Mouse (Mus musculus) ES-Bruce4 (cell line): ENCODE measurements around the gene Tnfrsf17. TPM values are rescaled to one million over a fixed set of nuclear protein-coding genes. Genes with fewer than 3 reads are reported as not detected.

Source experiments
- H3K27ac ChIP-seq: 2 replicates; pipeline ENCODE4 v1.5.1; 2012; ENCODE audit warnings: low read length, inconsistent platforms; ENCODE audit not compliant: insufficient read depth
- H3K27me3 ChIP-seq: 2 replicates; pipeline ENCODE4 v1.6.1; 2012; ENCODE audit warnings: mild to moderate bottlenecking, low read length, inconsistent platforms; ENCODE audit not compliant: control insufficient read depth, poor library complexity, insufficient read depth, severe bottlenecking
- H3K36me3 ChIP-seq: 2 replicates; pipeline ENCODE4 v1.6.1; 2012; ENCODE audit warnings: inconsistent platforms, mild to moderate bottlenecking, low read length, moderate library complexity; ENCODE audit not compliant: control insufficient read depth, poor library complexity, insufficient read depth, severe bottlenecking
- H3K4me1 ChIP-seq: one replicate; pipeline ENCODE4 v1.8.1; 2011; ENCODE audit warnings: low read length; ENCODE audit not compliant: control insufficient read depth, insufficient read depth
- H3K4me3 ChIP-seq: 2 replicates; pipeline ENCODE4 v1.5.1; 2011; ENCODE audit warnings: low read depth, mild to moderate bottlenecking, low read length
- H3K9ac ChIP-seq: 2 replicates; pipeline ENCODE4 v1.6.1; 2012; ENCODE audit warnings: low read depth, mild to moderate bottlenecking, inconsistent platforms; ENCODE audit not compliant: poor library complexity, severe bottlenecking
- H3K9me3 ChIP-seq: replicated peaks from 2 replicates; pipeline ENCODE4 v1.6.1; 2012; ENCODE audit warnings: mild to moderate bottlenecking, low read length, inconsistent platforms; ENCODE audit not compliant: control insufficient read depth, poor library complexity, insufficient read depth, severe bottlenecking
- CTCF ChIP-seq: IDR thresholded peaks from one replicate; pipeline ENCODE4 v1.8.1; 2011; ENCODE audit warnings: low read depth, low read length
- EP300 ChIP-seq: IDR thresholded peaks from 2 replicates; pipeline ENCODE4 v1.6.1; 2011; ENCODE audit warnings: low read depth, low read length; ENCODE audit not compliant: insufficient read depth
- POLR2A ChIP-seq: IDR thresholded peaks from one replicate; pipeline ENCODE4 v1.8.1; 2011; ENCODE audit warnings: low read length; ENCODE audit not compliant: insufficient read depth
- polyA plus RNA-seq: library from polyadenylated mRNA; stranded (reverse); fragments of >200 nt; gene quantifications from 2 replicates; pipeline ENCODE4 v1.2.4, GENCODE M21; 2011; ENCODE audit warnings: low read depth; ENCODE audit not compliant: missing spikeins, insufficient read depth, insufficient read length

Tnfrsf17 gene
- polyA plus RNA-seq, 1 experiment, result not detected

DNA sequence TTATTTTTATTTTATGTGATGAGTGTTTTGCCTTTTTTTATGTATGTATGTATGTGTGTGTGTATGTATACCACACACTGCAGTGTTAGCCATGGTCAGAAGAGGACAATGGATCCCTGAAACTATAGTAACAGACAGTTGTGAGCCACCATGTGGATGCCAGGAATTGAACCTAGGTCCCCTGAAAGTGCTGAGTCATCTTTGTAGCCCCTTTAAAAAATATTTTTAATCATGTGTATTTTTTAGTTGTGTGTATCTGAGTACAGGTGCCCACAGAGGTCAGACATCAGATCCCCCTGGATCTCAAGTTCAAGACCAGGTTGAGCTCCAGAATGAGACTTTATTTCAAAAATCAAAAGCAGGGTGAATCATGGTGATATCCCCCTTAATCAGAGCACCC is 9.9 kb upstream of the Tnfrsf17 start:
- TF ChIP-seq EP300 (no peak), POLR2A (no peak), CTCF (no peak)

GRCm38 (mm10) chr16:11305531-11305930 is 8.1 kb upstream of the Tnfrsf17 start:
- H3K9me3 ChIP-seq, result no peaks in the 10 kb centered on the region
- no peak overlapping the region for H3K27ac ChIP-seq
- H3K36me3 ChIP-seq, result no peaks in the 10 kb centered on the region
- no peak overlapping the region for H3K9ac ChIP-seq
- no peaks in the 10 kb centered on the region for H3K27me3 ChIP-seq
- TF ChIP-seq POLR2A (no peak), EP300 (no peak), CTCF (no peak)
- H3K4me3 ChIP-seq, result no peak overlapping the region
- no peaks in the 10 kb centered on the region for H3K4me1 ChIP-seq

More for the DNA sequence above, 9.9 kb upstream of the Tnfrsf17 start:
- H3K36me3 ChIP-seq, result no peaks in the 10 kb centered on the region
- no peaks in the 10 kb centered on the region for H3K4me1 ChIP-seq
- no peaks in the 10 kb centered on the region for H3K9me3 ChIP-seq
- H3K4me3 ChIP-seq, result no peak overlapping the region
- 0 out of 2 replicates have a peak overlapping the region, but pooled peaks have one; percentile 7 for H3K27ac ChIP-seq
- H3K9ac ChIP-seq, result no peak overlapping the region
- H3K27me3 ChIP-seq, result no peaks in the 10 kb centered on the region

- H3K36me3 ChIP-seq, result no peaks in the 10 kb centered on the region
- no peaks in the 10 kb centered on the region for H3K4me1 ChIP-seq
- H3K27me3 ChIP-seq, result no peaks in the 10 kb centered on the region
- H3K9ac ChIP-seq, result no peak overlapping the region
- TF ChIP-seq POLR2A (no peak), CTCF (no peak), EP300 (no peak)
- no peak overlapping the region for H3K4me3 ChIP-seq
- H3K9me3 ChIP-seq, result no peaks in the 10 kb centered on the region
- H3K27ac ChIP-seq, result no peak overlapping the region
These were observed 2.2 kb downstream of the Tnfrsf17 start for GRCm38 (mm10) chr16:11315786-11316320.

DNA sequence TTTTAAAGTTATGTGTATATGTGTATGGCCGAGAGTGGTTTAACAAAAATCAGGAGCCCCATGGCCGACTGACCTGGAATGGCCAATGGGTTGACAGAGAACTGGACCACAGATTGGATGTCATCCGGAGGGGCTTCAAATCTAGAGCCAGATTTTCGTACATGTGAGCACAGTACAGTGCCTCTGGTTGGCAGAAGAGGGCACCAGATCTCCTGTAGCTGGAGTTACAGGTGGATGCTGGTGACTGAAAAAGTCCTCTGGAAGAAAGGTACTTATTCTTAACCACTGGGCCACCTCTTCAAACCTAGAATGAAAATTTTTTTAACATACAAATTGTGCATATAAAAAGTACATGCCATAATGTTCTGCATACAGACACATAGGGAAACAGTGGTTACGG is 3.1 kb downstream of the Tnfrsf17 start:
- Histone ChIP-seq H3K9me3 (no peaks in the 10 kb centered on the region), H3K36me3 (no peaks in the 10 kb centered on the region), H3K27ac (no peak overlapping the region)

GRCm38 (mm10) chr16:11317324-11317723 is 3.7 kb downstream of the Tnfrsf17 start:
- H3K4me1 ChIP-seq, result no peaks in the 10 kb centered on the region

More for the DNA sequence above, 3.1 kb downstream of the Tnfrsf17 start:
- H3K4me3 ChIP-seq, result no peak overlapping the region
- TF ChIP-seq CTCF (peak; percentile 35), POLR2A (no peak)
- no peaks in the 10 kb centered on the region for H3K4me1 ChIP-seq
- no peak overlapping the region for H3K9ac ChIP-seq
- no peaks in the 10 kb centered on the region for H3K27me3 ChIP-seq

GRCm38 (mm10) chr16:11322409-11323323 is 9.1 kb downstream of the Tnfrsf17 start, which contains the start of gene Snx29:
Snx29 (plus strand) TSS chr16:11322908.
- H3K4me1 ChIP-seq, result no peaks in the 10 kb centered on the region
- no peak for TF ChIP-seq EP300
- no peak for TF ChIP-seq CTCF
- TF ChIP-seq POLR2A, result no peak
- H3K27me3 ChIP-seq, result no peaks in the 10 kb centered on the region
- H3K9me3 ChIP-seq, result no peaks in the 10 kb centered on the region
- H3K4me3 ChIP-seq, result peak within 1 kb of the TSS; percentile 95
- H3K36me3 ChIP-seq, result no peaks in the 10 kb centered on the region
- H3K9ac ChIP-seq, result peak within 1 kb of the TSS; percentile 46
- H3K27ac ChIP-seq, result peak within 1 kb of the TSS; percentile 9; the same call in 1 of the 2 replicates

More at GRCm38 (mm10) chr16:11317324-11317723, 3.7 kb downstream of the Tnfrsf17 start:
- no peaks in the 10 kb centered on the region for H3K36me3 ChIP-seq
- H3K9me3 ChIP-seq, result no peaks in the 10 kb centered on the region
- TF ChIP-seq CTCF (no peak), EP300 (no peak), POLR2A (no peak)
- no peaks in the 10 kb centered on the region for H3K27me3 ChIP-seq
- H3K4me3 ChIP-seq, result no peak overlapping the region
- H3K27ac ChIP-seq, result no peak overlapping the region
- H3K9ac ChIP-seq, result no peak overlapping the region
